Mouse (Mus musculus) cortical plate, adult 2 months (tissue): ENCODE measurements around the gene Trim31.

Source experiments
- CTCF ChIP-seq: fragments of 200-500 bp; IDR thresholded peaks from 2 replicates; pipeline ENCODE4 v1.5.1; 2011; ENCODE audit warnings: mild to moderate bottlenecking, control low read depth, low read length; ENCODE audit not compliant: insufficient read depth; ENCODE audit errors: extremely low read depth
- POLR2A ChIP-seq: fragments of 200-500 bp; IDR thresholded peaks from 2 replicates; pipeline ENCODE4 v1.6.1; 2011; ENCODE audit warnings: mild to moderate bottlenecking, low read length, control low read depth; ENCODE audit not compliant: insufficient read depth; ENCODE audit errors: extremely low read depth

DNA sequence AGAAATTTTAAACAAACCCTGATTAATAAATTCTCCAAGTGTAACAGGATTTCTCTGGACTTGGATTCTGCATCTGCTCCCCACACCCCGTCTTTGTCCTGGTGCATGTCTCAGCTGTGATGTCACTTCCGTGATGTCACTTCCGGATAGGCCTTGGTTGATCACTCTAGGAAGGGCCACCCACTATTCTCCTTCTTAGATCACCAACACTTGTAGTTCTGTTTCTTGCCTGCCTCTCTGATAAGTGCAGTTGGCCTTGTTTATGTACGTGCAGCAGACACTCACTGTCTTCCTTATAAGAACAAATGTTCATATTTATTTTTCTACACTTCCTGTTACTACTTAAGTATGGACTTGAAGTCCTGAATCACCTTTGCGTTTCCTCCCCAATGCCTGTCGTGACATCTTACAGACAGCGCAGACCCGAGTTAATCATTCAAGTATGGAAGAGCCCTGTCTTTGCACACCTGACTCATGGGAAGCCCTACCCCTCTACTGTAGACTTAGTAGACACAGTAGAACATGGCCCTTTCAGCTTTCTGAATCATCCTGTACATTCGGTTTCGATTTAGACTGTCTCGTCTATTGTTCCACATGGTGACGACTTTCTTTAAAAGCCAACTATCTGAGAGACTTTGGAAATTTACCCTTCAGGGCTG, 12.7 kb upstream of the Trim31 start:
- TF ChIP-seq CTCF, result no peak
- TF ChIP-seq POLR2A, result no peak
